Mouse (Mus musculus) testis, postnatal 10 days (tissue): ENCODE results near the gene Zfand2a.
A peak's percentile ranks its signal among the peaks of the same experiment; 100 is the strongest.

Experiments used
- DNase-seq: peaks from one replicate; pipeline ENCODE4 v3.0.0; 2021; ENCODE audit warnings: low spot score

Zfand2a gene

GRCm38 (mm10) chr5:139484185-139484814 is at the start of gene Zfand2a:
TSS of gene Zfand2a (minus strand) at chr5:139484549.
- peak; percentile 99 for DNase-seq

GRCm38 (mm10) chr5:139528851-139529250 is 44.5 kb upstream of the Zfand2a start:
- DNase-seq: no peak

- DNase-seq: no peak
Observed at GRCm38 (mm10) chr5:139521987-139522386, 37.6 kb upstream of the Zfand2a start.

- DNase-seq: no peak
Observed at GRCm38 (mm10) chr5:139520069-139520834, 35.9 kb upstream of the Zfand2a start.

- DNase-seq: no peak
Observed at GRCm38 (mm10) chr5:139516281-139516680, 31.9 kb upstream of the Zfand2a start.

- no peak for DNase-seq
Observed at GRCm38 (mm10) chr5:139512201-139512600, 27.9 kb upstream of the Zfand2a start.

GRCm38 (mm10) chr5:139510682-139511366 is 26.5 kb upstream of the Zfand2a start:
- peak; percentile 56 for DNase-seq

GRCm38 (mm10) chr5:139506207-139506606 is 21.9 kb upstream of the Zfand2a start:
- DNase-seq: peak; percentile 57

GRCm38 (mm10) chr5:139505073-139505606 is 20.8 kb upstream of the Zfand2a start:
- DNase-seq: peak; percentile 91

- DNase-seq: no peak
Observed at GRCm38 (mm10) chr5:139502281-139502680, 17.9 kb upstream of the Zfand2a start.

- DNase-seq: no peak
Observed at GRCm38 (mm10) chr5:139498791-139499190, 14.4 kb upstream of the Zfand2a start.

GRCm38 (mm10) chr5:139496939-139497338 is 12.6 kb upstream of the Zfand2a start:
- DNase-seq: no peak

- DNase-seq: no peak
Observed at GRCm38 (mm10) chr5:139495019-139495669, 10.8 kb upstream of the Zfand2a start.

GRCm38 (mm10) chr5:139493690-139494089 is 9.3 kb upstream of the Zfand2a start:
- DNase-seq: no peak

- DNase-seq: no peak
Observed at GRCm38 (mm10) chr5:139491348-139491747, 7.0 kb upstream of the Zfand2a start.

- no peak for DNase-seq
Observed at GRCm38 (mm10) chr5:139490131-139490530, 5.8 kb upstream of the Zfand2a start.

- no peak for DNase-seq
Observed at GRCm38 (mm10) chr5:139483171-139483848, 1.0 kb downstream of the Zfand2a start.

- no peak for DNase-seq
Observed at GRCm38 (mm10) chr5:139480406-139480805, 3.9 kb downstream of the Zfand2a start.

GRCm38 (mm10) chr5:139479088-139479487 is 5.3 kb downstream of the Zfand2a start:
- no peak for DNase-seq

GRCm38 (mm10) chr5:139474741-139475140 is 9.6 kb downstream of the Zfand2a start:
- no peak for DNase-seq

GRCm38 (mm10) chr5:139467998-139468397 is 16.4 kb downstream of the Zfand2a start:
- peak; percentile 60 for DNase-seq

- DNase-seq: no peak
Observed at GRCm38 (mm10) chr5:139466801-139467200, 17.5 kb downstream of the Zfand2a start.
